Mouse (Mus musculus): ENCODE data around the gene Nipbl. TPM values are rescaled to one million over a fixed set of nuclear protein-coding genes. Genes with fewer than 3 reads are reported as not detected.
"Not testable (repeated sequence)": the region's sequence is repeated elsewhere in the genome, so short reads cannot be mapped to it uniquely, and the experiment has no call there.

Gene Nipbl
- 11.2 and 12.5 TPM in 2 replicates for polyA plus RNA-seq (2015; fragmentation: Nextera tagmentation; extraction: Ambion mirVana)

DNA sequence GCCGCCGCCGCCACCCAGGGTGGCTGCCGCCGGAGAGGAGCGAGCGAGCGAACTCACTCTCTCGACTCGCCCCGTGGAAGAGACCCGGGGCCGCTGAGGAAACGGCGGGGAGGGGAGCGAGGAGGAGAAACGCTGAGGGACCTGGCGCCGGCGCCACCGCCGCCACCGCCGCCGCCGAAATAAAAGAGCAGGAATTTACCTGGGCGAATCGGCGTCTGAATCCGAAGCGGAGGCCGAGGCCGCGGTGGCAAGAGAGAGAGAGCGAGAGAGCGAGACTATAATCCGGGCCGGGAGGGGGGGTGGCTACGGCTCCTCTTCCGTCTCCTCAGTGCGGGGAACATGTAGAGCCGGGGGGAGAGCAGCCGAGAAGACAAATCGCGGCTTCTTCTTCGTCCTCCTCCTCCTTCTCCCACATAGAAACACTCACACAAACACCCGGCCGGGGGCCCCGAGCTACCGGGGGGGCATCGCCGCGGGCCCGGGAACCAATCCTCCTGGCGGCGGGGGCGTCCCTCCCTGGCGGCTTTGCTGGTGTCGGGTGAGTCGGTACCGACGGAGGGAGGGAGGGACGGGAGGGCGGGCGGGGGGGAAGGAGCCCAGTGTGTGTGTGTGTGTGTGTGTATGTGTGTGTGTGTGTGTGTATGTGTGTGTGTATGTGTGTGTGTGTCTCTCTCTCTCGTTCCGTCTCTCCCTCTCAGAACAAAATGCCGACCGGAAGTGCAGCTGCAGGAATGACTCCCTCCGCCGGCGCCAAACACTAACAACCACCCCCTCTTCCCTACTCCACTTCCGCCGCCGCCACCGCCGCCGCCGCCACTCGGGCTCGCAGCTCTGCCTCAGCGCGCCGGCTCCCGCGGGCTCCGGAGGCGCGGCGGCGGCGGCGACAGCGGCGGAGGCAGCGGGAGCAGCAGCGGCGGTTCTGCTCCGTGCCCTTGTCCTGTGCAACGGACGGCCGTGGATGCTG, at the start of gene Nipbl:
Nipbl (minus strand) TSS at position 538 of the 964 bp plus-strand sequence.
- Histone ChIP-seq H3K36me3 (ENCODE audit: control insufficient read depth, insufficient read depth, low read length) (no peaks in the 10 kb centered on the region), H3K27ac (ENCODE audit: low read length) (peak within 1 kb of the TSS; percentile 100), H3K9ac (ENCODE audit: low read depth, low read length) (peak within 1 kb of the TSS; percentile 100), H3K4me2 (ENCODE audit: low read depth, low read length) (peak within 1 kb of the TSS; percentile 89), H3K4me3 (ENCODE audit: low read length) (peak within 1 kb of the TSS; percentile 98), H3K4me1 (ENCODE audit: control insufficient read depth, insufficient read depth, low read length) (peaks cover 9% of the 10 kb centered on the region), H3K9me3 (ENCODE audit: control insufficient read depth, low read length) (no peaks in the 10 kb centered on the region), H3K27me3 (replicated peaks; ENCODE audit: control insufficient read depth, insufficient read depth, low read length) (no peaks in the 10 kb centered on the region)
- under 1% methylated on average over 67 of the region's 102 CpGs for WGBS
- ATAC-seq = peak; percentile 84

DNA sequence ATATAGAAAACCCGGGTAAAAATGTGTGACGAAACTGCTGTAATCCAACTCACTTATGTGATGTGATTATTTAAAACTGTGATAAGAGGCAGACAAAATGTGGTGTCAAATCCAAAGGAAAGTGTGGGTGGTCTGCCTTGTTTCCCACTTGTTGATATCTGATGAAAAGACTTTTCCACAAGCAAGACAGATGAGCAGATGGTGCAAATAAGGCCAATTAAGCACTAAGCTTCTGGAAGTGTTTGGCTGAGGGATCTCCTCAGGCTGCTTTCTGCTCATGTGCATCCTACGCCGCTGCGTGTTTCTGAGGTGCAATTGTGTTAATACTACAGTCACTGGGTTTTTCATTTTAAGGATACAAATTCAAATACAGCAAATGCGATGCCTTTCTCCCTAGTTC, 41.0 kb upstream of the Nipbl start:
- Histone ChIP-seq H3K9me3 (ENCODE audit: control insufficient read depth, low read length) (no peaks in the 10 kb centered on the region), H3K27me3 (replicated peaks; ENCODE audit: control insufficient read depth, insufficient read depth, low read length) (no peaks in the 10 kb centered on the region), H3K9ac (ENCODE audit: low read depth, low read length) (no peak overlapping the region), H3K36me3 (ENCODE audit: control insufficient read depth, insufficient read depth, low read length) (no peaks in the 10 kb centered on the region), H3K4me2 (ENCODE audit: low read depth, low read length) (no peak overlapping the region), H3K4me1 (ENCODE audit: control insufficient read depth, insufficient read depth, low read length) (no peaks in the 10 kb centered on the region), H3K4me3 (ENCODE audit: low read length) (no peak overlapping the region), H3K27ac (ENCODE audit: low read length) (no peak overlapping the region)
- 77% methylated on average over 6 of the region's 6 CpGs for WGBS
- no peak for ATAC-seq

DNA sequence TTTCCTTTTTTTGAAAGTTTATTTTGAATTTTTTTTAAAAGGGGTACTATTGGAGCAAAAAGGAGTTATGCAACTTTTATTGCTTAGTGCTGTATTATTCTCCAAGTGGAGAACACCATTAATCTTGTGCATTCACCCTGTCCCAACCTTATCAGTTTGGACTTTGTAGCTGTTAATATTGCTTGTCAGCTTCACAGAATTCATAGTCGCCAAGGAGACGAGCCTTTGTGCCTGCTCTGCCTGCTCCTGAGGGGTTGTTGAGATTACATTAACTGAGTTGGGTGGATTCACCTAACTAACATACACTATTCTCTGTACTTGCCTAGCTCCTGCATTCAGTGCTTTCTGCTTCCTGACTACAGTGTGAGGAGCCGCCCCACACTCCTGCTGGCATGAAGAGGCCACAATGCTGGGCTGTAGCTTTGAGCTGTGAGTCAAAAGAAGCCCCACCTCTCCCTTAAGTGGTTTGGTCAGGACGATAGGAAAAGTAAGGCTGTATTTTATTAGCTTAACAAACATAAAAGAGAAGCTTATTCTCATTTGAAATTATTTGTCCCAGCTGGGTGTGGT, 24.8 kb upstream of the Nipbl start:
- H3K9ac ChIP-seq (ENCODE audit: low read depth, low read length) = no peak overlapping the region
- WGBS = 40% methylated on average over 4 of the region's 4 CpGs
- no peak overlapping the region for H3K4me3 ChIP-seq (ENCODE audit: low read length)
- ATAC-seq = peak; percentile 98
- H3K4me2 ChIP-seq (ENCODE audit: low read depth, low read length) = no peak overlapping the region
- H3K27me3 ChIP-seq (replicated peaks; ENCODE audit: control insufficient read depth, insufficient read depth, low read length) = no peaks in the 10 kb centered on the region
- H3K9me3 ChIP-seq (ENCODE audit: control insufficient read depth, low read length) = no peaks in the 10 kb centered on the region; the same call in 1 of the 2 replicates
- H3K27ac ChIP-seq (ENCODE audit: low read length) = peak overlapping the region; percentile 82
- H3K36me3 ChIP-seq (ENCODE audit: control insufficient read depth, insufficient read depth, low read length) = no peaks in the 10 kb centered on the region
- H3K4me1 ChIP-seq (ENCODE audit: control insufficient read depth, insufficient read depth, low read length) = no peaks in the 10 kb centered on the region

DNA sequence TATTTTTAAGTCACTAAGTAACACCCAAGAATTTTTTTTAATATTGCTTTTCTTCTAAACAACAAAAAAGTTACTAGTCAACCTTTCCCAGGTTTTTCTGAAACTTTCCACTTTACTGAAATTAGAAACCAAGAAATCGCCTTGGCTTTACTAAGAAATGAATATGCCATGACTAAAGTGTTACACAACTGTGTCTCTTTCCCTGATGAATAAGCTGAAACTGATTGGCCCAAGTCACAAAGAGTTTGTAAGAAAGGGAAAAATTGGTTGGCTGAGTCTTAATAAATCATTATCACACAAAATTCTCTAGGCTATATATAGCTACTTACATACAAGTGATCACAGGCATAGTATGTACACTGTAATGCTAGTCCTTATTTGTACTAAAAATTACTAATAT, 19.3 kb upstream of the Nipbl start:
- Histone ChIP-seq H3K27ac (ENCODE audit: low read length) (no peak overlapping the region), H3K4me3 (ENCODE audit: low read length) (no peak overlapping the region), H3K4me1 (ENCODE audit: control insufficient read depth, insufficient read depth, low read length) (no peaks in the 10 kb centered on the region), H3K9me3 (ENCODE audit: control insufficient read depth, low read length) (no peaks in the 10 kb centered on the region), H3K27me3 (replicated peaks; ENCODE audit: control insufficient read depth, insufficient read depth, low read length) (no peaks in the 10 kb centered on the region), H3K36me3 (ENCODE audit: control insufficient read depth, insufficient read depth, low read length) (no peaks in the 10 kb centered on the region), H3K9ac (ENCODE audit: low read depth, low read length) (no peak overlapping the region), H3K4me2 (ENCODE audit: low read depth, low read length) (no peak overlapping the region)
- no peak for ATAC-seq
- WGBS = 92% methylated on average over 1 of the region's 1 CpGs

GRCm38 (mm10) chr15:8462780-8463179, 18.5 kb upstream of the Nipbl start:
- H3K4me1 ChIP-seq (ENCODE audit: control insufficient read depth, insufficient read depth, low read length) = no peaks in the 10 kb centered on the region
- no peak overlapping the region for H3K4me2 ChIP-seq (ENCODE audit: low read depth, low read length)
- H3K9me3 ChIP-seq (ENCODE audit: control insufficient read depth, low read length) = no peaks in the 10 kb centered on the region
- no peaks in the 10 kb centered on the region for H3K36me3 ChIP-seq (ENCODE audit: control insufficient read depth, insufficient read depth, low read length)
- H3K9ac ChIP-seq (ENCODE audit: low read depth, low read length) = no peak overlapping the region
- H3K4me3 ChIP-seq (ENCODE audit: low read length) = no peak overlapping the region
- 84% methylated on average over 4 of the region's 4 CpGs for WGBS
- H3K27me3 ChIP-seq (replicated peaks; ENCODE audit: control insufficient read depth, insufficient read depth, low read length) = no peaks in the 10 kb centered on the region
- ATAC-seq = no peak
- no peak overlapping the region for H3K27ac ChIP-seq (ENCODE audit: low read length)

DNA sequence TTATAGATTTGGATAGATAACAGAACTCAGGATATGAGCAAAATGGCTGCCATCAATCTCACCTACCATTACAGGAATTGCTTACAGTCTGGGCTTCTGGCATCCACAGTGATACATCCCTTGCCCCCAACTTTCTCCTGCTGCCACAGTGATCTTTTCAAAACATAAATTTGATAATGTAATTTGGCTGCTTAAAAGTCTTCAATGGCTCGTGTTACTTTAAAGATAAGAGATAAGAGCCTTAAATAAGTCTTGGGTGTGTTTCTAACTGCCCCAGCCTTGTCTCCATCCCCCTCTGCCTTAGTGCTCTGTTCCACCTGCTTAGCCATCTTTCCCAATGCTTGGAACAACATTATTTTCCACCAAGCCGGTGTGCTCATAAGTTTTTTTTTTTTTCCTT, 16.6 kb upstream of the Nipbl start:
- WGBS = 61% methylated on average over 2 of the region's 2 CpGs
- ATAC-seq = no peak
- H3K27me3 ChIP-seq (replicated peaks; ENCODE audit: control insufficient read depth, insufficient read depth, low read length) = no peaks in the 10 kb centered on the region
- no peak overlapping the region for H3K27ac ChIP-seq (ENCODE audit: low read length)
- no peaks in the 10 kb centered on the region for H3K9me3 ChIP-seq (ENCODE audit: control insufficient read depth, low read length)
- no peaks in the 10 kb centered on the region for H3K4me1 ChIP-seq (ENCODE audit: control insufficient read depth, insufficient read depth, low read length)
- no peak overlapping the region for H3K4me2 ChIP-seq (ENCODE audit: low read depth, low read length)
- no peak overlapping the region for H3K4me3 ChIP-seq (ENCODE audit: low read length)
- no peak overlapping the region for H3K9ac ChIP-seq (ENCODE audit: low read depth, low read length)
- H3K36me3 ChIP-seq (ENCODE audit: control insufficient read depth, insufficient read depth, low read length) = no peaks in the 10 kb centered on the region

DNA sequence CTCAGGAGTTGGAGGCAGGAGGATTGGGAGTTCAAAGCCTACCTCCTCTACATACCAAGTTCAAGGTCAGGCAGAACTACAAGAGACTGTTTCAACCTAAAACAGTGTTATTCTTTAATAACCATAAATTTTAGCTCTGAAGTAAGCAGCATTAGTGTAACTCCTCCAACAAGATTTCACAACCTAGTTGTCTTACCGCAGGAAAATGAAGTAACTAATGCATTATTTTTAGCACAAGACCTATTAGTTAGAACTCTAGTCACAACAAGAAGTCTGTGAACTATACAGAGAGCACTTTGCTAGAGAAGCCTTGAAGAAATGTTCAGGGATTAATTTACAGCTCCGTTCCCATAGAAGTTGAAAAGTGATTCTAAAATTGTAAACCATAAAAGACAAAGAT, 15.7 kb upstream of the Nipbl start:
- no peak overlapping the region for H3K27ac ChIP-seq (ENCODE audit: low read length)
- H3K27me3 ChIP-seq (replicated peaks; ENCODE audit: control insufficient read depth, insufficient read depth, low read length) = no peaks in the 10 kb centered on the region
- no peak for ATAC-seq
- H3K4me2 ChIP-seq (ENCODE audit: low read depth, low read length) = no peak overlapping the region
- H3K4me1 ChIP-seq (ENCODE audit: control insufficient read depth, insufficient read depth, low read length) = no peaks in the 10 kb centered on the region
- 93% methylated on average over 2 of the region's 2 CpGs for WGBS
- H3K9me3 ChIP-seq (ENCODE audit: control insufficient read depth, low read length) = no peaks in the 10 kb centered on the region
- no peak overlapping the region for H3K9ac ChIP-seq (ENCODE audit: low read depth, low read length)
- no peak overlapping the region for H3K4me3 ChIP-seq (ENCODE audit: low read length)
- H3K36me3 ChIP-seq (ENCODE audit: control insufficient read depth, insufficient read depth, low read length) = no peaks in the 10 kb centered on the region

DNA sequence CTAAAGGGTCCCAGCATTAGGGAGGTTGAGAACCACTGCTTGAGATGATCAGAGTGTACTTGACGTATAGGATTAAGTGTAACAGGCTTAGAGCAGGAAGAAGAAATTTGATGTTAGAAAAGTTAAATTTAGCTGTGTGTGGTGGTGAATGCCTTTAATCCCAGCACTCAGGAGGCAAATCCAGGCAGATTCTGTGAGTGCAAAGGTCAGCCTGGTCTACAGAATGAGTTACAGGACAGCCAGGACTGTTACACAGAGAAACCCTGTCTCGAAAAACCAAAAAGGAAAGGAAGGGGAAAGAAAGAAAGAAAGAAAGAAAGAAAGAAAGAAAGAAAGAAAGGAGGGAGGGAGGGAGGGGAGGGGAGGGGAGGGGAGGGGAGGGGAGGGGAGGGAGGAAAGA, 12.0 kb upstream of the Nipbl start:
- not testable (repeated sequence) for H3K36me3 ChIP-seq (ENCODE audit: control insufficient read depth, insufficient read depth, low read length); H3K9ac ChIP-seq (ENCODE audit: low read depth, low read length); H3K27me3 ChIP-seq (replicated peaks; ENCODE audit: control insufficient read depth, insufficient read depth, low read length); H3K9me3 ChIP-seq (ENCODE audit: control insufficient read depth, low read length); H3K4me1 ChIP-seq (ENCODE audit: control insufficient read depth, insufficient read depth, low read length); H3K4me2 ChIP-seq (ENCODE audit: low read depth, low read length); ATAC-seq; H3K4me3 ChIP-seq (ENCODE audit: low read length); H3K27ac ChIP-seq (ENCODE audit: low read length)
- 76% methylated on average over 2 of the region's 2 CpGs for WGBS

GRCm38 (mm10) chr15:8455486-8455885, 11.2 kb upstream of the Nipbl start:
- Histone ChIP-seq H3K4me3 (ENCODE audit: low read length) (no peak overlapping the region), H3K9ac (ENCODE audit: low read depth, low read length) (no peak overlapping the region), H3K4me1 (ENCODE audit: control insufficient read depth, insufficient read depth, low read length) (no peaks in the 10 kb centered on the region), H3K27me3 (replicated peaks; ENCODE audit: control insufficient read depth, insufficient read depth, low read length) (no peaks in the 10 kb centered on the region), H3K9me3 (ENCODE audit: control insufficient read depth, low read length) (no peaks in the 10 kb centered on the region), H3K27ac (ENCODE audit: low read length) (no peak overlapping the region), H3K4me2 (ENCODE audit: low read depth, low read length) (no peak overlapping the region), H3K36me3 (ENCODE audit: control insufficient read depth, insufficient read depth, low read length) (no peaks in the 10 kb centered on the region)
- no peak for ATAC-seq
- 90% methylated on average over 2 of the region's 2 CpGs for WGBS
